Mouse (Mus musculus) CD4-positive, CD25-positive, alpha-beta regulatory T cell, adult 2 months (primary cell): ENCODE measurements at regions not wholly inside any gene's neighbourhood (a gene's known extent, or its start where the extent isn't known, plus 50 kb on each side); places are given as distances from the start of the nearest gene placed in this dataset.

Experiments used
- DNase-seq: peaks from one replicate; pipeline ENCODE4 v3.0.0-alpha.2; 2012; ENCODE audit warnings: low read depth, low spot score

DNA sequence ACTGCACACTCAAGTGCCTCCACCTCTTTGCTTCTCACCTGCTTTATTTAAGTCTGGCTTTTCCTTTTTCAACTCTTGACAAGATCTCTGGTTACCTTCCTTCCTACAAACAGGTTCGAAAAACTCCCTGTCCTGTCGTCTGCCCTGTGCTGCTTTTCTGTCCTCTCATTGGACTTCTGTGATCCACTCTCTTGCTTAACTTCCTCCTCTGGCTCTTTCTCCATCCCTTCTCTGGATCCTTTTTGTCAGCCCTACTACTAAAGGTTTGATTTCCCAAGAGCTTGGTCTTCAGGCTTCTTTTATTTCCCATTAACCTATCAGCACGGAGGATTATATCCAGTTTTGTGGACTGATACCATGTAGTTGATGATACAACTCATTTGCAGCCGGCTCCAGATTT lies 149.8 kb downstream of the Satb1 start:
- DNase-seq: no peak

DNA sequence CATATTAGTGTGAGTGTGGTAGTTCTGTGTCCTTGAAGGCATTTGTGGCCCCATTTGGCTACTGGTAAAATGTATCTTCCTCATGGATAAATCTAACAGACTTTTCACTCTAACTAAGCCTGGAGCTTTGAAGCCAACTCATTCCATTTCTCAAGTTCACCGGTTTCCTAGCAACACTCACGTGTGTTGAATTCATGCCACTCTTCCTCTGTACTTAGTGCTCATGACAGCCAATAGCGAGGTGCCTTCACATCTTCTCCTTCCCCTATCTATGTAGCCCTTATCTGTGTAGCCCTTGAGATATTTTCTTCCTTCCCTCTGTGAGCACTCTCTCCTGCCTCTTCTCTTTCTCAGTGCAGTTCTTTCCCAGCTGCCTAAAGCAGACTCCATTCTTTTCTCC lies 150.7 kb downstream of the Satb1 start:
- DNase-seq: no peak

DNA sequence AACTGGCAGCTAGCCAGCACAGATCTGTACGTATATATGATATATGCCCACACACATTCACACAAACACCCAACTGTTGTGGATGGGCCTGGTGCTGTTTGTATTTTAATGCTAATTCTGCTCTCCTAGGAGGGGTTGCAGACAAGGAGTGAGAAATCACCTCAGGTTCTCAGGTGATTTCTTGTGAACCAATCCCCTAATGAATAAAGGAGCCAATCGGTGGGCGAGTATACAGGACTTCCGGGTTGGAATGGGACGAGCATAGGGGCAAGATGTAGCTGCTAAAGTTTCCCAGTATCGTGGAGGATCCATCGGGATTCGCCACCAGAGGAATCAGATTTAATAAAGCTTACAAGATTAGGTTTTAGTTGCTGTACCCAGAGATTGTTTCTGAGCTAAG lies 155.6 kb downstream of the Satb1 start:
- no peak for DNase-seq

DNA sequence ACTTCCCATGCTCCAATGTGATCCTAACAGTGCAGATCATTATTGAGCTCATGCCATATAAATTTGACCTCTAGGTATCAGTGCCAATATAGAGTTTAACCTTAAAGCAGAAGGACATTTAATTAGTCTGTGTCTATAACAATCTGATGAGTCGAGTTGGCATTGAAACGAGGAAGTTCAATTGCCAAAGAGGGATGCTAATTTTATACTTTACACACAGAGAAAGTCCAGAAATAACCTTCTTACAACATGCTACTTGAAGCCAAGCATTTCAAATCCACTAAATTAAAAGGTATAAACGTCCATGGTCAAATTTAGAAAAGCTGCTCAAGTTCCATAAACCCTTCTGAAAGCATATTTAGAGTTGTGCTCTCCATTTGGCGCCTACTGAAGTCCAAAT lies 174.7 kb downstream of the Satb1 start:
- DNase-seq: no peak

DNA sequence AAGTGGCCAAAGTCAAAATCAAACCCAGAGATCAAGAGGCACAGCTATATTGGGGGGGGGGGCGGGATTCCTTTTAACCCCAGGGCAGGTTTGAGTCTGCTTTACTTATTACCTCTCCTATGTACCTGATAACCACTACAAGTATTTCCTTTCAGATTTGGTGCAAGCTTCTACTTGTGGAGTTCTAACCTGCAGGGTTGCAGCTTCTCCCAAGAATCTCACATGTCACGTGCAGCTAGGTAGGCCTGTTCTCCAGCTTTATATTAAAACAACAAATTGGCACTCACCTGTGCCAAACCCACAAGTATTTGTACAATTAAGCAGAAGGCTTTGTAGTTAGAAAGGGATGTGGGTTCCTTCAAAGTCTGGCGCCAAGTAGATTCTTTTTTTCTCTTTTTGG lies 179.2 kb downstream of the Satb1 start:
- DNase-seq: no peak

DNA sequence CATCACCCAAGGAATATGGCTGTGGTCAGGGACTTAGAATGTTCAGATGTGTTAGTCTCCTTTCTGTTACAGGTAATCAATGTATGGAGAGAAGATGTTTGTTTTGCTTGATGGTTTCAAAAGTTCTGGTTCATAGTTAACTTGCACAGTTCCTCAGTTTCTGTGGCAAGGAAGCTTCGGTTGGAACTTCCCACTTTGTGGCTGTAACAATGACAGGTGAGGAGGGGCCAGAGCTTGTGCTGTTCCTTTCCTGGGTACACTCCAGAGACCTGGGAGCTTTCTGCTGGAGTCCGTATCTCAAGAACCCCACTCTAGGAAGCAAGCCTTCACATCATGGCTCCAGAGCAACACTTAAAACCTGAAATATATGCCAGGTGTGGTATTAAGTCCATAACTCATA lies 181.2 kb downstream of the Satb1 start:
- no peak for DNase-seq

DNA sequence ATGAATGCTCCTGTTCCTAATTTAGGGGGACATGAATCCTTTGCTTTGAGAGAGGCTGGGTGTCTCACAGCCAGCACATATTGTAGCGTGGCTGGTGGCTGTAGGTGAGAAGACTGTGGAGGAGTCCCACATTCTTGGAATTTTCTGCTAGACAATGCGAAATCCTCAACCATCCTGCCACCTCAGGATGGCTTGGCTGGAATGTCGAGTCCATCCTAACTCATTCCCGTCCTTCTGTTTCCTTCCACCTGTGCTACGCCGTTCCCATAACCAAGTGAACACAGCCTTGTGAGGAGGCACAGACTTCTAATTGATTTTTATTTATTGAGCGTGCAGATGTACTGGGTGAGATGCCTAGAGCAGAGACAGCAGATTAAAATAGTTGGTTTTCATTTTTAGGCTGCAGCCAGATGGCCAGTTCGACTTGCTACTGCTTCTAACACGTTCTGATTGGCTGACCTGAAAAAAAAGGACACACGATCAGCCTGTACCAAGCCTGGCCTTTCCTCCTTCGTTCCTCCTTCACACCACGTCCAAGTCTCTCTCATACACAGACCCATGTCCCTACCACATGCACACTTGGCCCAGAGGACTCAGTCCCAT lies 183.8 kb downstream of the Satb1 start:
- DNase-seq: no peak

DNA sequence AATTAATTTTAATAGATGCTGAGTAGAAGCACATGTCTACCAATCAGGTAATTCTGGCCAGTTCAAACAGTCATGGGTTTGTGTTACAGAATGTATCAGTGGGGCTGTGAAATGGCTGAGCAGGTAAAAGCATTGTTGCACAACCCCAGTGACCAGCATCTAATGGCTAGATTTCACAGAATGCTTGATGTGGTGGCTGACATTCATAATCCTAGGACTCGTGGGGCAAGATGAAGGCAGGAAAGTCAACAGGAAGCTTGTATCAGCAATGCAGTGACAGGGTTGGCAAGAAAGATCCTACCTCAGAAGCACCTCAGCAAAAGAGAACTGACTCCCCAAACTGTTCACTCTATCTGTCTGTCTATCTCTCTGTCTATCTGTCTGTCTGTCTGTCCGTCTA lies 186.7 kb downstream of the Satb1 start:
- DNase-seq: no peak

DNA sequence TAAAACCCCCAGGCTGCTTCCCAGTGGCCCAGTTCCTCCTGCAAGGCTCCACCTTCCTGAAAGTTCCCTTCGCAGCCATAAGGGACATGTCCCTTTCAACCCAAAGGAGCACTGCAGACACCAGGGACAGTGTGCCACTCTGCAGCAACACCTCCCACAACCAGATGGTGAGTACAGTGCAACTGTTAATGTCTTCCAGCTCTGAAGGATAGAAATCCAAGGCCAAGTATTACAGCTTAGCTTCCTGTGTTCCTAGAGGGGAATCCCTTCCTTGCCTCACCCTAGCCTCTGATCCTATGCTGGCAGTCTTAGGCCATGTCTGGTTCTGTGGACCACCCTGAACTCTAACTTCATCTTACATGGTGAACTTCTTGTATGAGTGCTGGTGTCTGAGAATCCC lies 187.2 kb downstream of the Satb1 start:
- no peak for DNase-seq

DNA sequence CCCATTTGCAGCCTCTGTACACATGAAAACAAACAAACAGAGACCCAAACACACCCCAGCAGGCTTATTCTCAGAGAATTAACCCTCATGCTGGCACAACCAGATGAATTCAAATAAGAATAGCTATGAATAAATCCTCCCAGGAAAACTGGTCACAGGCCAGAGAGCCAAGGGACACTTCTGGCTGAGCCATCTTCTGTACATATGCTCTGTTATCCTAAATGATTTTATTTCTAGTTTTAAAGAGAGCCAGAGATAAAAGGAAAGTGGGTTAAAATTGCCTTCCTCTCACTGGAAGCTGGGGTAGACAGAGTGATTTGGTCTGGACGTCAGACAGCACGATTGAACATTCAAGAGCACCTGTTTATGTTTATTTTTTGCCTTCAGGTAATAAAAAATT lies 190.4 kb downstream of the Satb1 start:
- no peak for DNase-seq

DNA sequence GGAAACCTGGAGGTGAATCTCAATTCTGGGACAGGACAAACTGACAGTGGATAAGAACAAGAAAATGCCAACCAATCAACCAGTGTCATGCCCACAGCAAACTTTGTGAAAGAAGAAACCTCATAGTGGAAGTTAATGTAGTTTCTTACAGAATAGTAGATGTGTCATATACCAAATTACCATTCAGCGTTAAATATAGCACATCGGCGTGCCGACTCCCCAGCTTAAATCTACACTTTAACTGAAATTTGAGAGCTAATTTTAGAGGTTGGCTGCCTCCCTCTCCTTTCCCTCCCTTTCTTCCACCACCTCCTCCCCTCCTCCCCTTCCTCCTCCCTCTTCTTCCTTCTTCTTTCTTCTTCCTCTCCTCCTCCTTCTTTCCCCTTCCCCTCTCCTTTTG lies 197.2 kb downstream of the Satb1 start:
- DNase-seq: no peak

DNA sequence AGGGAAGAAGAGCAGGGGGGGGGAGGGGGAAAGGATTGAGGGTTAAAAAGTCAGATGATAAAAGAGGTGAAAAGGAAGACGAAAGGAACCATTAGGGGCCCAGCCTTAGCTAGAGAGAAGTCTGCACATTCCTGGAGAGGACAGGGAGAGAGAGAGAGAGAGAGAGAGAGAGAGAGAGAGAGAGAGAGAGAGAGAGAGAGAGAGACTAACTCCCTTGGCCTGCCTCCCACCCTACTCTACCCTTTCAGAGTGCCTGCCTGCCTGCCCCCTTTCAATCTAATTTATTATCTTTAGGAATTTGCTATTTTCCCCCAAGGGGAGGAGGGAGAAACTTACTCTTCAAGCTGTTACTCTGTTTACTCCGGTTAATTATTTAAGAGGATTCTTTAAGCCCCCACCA lies 201.5 kb downstream of the Satb1 start:
- no peak for DNase-seq

DNA sequence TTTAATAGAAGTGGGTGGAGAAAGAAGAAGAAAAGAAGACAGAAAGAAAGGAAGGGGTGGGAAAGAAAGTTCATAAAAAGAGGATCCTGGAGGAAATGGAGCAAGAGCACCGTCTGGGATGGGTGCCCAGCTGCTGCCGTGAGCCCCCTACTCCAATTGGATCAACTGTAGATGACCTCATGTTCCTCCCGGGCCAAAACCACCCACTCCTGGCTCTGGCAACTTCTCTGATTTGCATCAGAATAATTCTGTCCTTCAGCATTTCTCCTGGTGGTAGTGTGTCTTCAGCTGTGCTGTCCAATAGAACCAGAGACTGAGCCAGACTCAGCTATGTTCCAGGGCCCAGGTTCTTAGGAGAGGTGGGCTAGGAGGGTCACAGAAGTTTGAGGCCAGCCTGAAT lies 212.6 kb downstream of the Satb1 start:
- no peak for DNase-seq

DNA sequence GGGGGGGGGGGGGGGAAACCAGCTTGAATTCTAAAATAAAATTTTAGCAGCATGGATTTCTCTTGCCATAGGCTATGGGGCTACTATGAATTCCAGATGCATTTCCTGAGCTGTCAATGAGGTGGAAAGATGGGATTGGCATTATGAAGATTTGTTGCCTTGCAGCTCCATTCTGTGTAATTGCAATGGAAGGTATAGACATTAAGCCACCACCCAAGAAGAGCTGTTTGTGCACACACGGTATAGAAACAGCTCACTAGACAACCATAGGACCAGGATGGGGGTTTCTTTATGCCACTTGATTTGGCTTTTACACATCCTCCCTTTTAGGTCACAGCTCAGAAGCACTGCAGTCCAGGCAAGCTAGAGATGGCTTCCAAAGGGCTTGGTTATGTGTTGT lies 247.8 kb downstream of the Satb1 start:
- no peak for DNase-seq

DNA sequence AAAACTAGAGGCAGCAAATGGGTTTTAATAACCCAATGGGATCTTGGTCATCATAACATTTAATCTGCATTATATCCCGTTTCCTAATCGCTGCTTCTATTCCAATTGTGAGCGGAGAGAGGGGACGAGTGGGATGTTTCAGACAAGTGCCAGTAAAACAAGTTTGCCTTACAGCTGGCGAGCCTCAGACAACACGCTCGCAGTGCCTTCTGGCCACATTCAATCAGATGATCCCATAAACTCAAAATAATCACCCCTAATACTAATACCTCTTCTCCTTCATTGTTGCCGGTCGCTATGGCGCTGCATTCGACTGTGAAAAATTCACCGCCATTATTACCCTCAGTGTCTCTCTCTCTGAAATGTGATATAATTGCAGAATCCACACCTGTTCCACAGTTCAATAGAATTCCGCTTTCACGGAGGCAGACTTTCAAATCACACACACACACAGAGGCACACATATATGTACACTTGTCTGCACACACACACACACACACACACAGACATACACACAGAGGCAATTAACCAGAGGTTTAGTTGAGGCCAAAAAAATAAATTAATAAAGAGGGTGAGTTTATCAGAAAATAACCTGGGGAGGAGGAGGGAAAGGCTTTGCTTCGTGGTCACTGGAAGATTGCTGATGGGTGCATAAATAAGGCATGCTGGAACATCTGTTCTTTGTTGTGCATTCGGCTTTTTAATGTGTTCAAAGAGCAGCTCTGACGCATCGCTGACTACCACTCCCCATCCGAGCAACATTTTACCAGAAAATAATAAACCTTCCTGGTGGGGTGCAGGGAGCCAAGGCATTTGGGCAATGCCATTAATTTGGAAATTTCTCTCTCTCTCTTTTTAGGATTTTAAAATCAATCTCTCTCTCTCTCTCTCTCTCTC lies 248.9 kb downstream of the Satb1 start:
- DNase-seq: no peak

DNA sequence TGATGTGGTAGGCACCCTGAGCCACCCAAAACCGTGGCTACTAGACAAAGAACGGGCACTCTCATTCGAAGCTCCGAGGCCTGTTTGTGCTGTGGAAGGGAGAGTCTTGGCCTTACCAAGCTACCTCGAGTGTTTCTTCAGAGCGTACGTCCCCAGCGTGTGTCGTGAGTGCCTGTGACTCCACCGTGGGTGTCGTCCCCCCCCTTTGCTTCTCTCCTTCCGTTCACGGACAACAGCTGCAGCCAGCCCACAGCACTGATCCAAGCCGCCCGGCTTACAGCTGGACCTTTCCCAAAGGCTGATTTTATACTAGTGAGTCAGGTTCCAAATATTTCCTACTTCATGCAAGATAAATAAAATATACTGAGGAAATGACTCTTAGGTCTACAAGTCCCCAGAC lies 249.8 kb downstream of the Satb1 start:
- DNase-seq: no peak

DNA sequence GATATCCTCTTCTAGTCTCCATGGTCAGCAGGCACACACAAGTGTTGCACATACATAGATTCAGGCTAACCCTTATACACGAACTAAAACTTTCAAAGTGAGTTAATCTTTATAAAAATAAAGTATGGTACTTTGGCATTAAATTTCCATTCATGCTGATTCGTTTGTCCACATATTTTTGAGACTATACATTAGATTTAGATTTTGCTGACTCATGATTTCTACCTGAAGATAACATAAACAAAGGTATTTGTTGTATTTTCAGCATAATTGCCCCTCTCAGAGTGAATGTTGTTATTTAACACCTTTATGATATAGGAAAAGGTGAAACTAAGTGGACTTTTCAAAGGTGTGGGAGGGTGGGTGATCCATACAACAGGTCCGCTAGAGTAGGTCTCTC lies 277.2 kb downstream of the Satb1 start:
- DNase-seq: no peak

DNA sequence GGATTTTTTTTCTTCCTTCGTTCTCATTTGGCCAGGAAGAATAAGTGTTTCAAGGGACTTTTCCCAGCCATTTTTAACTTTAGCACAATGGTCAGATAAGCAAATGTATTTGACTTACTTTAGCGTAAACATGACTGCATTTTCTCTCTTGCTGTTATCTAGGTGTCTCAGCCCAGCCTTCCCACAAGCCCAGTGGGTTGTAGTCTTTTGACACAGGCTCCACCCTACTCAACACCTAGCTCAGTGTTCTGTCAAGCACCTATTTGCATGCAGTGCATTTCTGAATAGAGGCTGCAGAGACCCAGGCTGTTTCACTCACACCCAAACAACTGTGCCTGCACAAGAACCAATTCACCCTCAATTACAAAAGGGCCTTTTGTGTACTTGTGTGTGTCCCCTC lies 278.6 kb downstream of the Satb1 start:
- no peak for DNase-seq

DNA sequence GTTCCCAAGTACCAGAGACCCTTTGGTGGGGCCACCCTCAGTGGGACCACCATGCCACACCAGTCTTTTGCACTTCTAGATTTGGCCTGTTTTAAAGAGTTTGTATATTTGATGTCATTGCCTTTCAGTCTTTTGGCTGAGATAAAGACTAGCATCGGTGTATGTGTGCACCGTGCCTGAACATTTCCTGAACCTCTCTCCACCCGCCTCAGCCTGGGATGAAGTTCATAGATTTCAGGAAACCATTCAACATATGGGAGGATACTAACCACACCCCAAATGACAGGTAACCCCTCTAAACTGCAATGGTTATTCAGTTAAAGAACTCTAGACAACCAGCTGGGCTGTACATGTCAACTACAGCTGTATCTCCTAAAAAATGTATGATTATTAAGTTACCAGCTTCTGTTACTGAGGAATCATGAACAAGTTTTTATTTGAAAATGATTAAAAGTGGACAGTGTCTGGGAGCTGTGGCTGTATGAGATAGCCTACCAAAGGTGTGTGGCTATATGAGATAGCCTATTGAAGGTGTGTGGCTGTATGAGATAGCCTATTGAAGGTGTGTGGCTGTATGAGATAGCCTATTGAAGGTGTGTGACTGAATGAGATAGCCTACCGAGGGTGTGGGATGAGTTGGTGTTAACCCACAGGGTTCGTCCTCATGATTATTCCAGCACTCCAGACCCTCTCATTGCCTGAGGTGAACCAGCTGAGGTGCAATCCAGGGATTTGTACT lies 280.6 kb downstream of the Satb1 start:
- no peak for DNase-seq

DNA sequence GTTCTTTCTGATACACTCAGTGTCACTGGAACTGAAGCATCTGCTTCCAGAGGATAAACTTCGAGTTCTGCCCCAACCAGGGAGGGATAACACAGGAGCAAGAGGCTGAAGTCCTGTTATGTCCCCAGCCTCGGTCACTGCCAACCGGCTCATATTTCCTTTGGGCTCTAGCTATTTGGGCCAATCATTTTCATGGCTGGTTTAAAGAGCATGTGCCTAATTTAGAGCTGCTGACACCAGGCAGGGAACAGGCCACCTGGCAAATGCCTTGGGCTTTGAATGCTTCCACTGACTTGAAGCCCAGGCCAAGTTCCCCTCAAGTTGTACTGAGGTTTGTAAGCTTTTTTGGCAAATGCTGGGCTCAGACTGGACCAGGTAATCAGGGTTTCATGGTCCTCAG lies 286.1 kb downstream of the Satb1 start:
- DNase-seq: no peak

DNA sequence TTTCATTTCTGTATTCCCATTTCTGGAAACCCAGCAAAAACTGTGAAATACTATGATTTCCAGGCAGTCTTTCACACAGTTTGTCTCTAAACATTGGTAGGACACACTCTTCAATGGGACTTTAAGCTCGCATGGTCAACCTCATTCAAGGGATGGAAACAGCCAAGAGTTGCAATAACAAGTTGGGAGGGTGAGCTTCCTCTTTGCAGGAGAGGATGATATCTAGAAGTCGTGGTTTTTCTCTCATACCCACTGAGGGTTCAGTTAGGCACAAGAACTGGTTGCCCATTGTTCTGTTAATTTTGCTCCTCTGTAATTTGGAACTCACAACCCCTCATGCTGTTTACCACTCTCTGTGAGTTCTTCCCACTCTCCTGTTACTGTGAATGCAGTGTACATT lies 290.5 kb downstream of the Satb1 start:
- DNase-seq: no peak

DNA sequence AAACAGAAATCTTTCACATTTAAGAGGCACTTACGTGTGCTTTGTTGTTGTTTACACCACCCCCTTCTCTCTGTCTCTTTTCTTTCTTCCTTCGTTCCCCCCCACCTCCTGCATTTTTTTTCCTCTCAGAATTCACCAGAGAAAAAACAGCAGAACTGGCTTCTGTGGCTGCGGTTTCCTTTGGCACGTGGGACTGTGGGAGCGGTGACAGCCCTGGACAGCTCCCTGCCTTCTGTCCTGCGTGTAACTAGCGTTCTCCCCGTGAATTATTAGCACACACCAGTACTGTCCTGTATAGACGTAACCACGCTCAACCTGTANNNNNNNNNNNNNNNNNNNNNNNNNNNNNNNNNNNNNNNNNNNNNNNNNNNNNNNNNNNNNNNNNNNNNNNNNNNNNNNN lies 298.4 kb downstream of the Satb1 start:
- DNase-seq: peak; percentile 5

DNA sequence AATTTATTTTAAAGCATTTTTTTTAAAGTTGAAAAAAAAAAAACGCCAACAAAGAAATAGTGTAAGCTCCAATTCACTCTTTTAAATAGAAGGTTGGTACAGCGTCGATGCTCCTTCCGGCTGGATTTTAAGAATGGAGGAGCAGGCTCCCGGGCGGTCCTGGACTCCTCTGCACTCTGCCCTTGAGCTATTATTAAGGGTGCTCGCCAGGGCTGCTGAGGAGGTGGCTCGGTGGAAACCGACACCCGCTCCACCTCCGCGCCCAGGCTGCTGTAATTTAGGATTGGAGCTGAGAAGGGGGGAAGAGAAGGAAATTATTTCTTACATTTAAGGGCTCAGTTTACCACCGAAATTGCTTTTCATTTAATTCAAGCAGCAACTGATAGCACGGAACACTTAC lies 298.8 kb downstream of the Satb1 start:
- no peak for DNase-seq
